Mouse (Mus musculus) right cerebral cortex, postnatal 25 days (tissue): ENCODE measurements around the gene Riiad1.
A peak's percentile ranks its signal among the peaks of the same experiment; 100 is the strongest.

Experiments used
- DNase-seq: peaks from one replicate; pipeline ENCODE4 v3.0.0; 2022

Gene Riiad1

DNA sequence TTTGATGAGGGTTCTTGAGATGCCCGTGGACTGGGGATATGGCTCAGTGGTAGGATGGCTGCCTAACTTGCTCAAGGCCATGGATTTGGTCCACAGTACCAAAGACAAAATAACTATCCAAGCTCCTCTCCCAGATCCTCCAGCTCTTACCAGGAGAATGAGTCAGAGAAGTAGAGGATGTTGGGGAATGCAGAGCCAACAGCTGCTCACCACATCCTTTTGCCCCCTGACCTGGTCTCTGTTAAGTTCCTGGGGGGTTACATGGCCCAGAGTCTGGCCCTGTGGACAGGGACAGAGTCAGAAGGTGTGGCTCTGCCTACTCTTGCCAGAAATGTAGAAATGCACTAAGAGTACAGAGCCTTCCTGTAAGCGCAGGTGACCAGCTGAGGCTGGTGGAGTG is 20.3 kb downstream of the Riiad1 start:
- no peak for DNase-seq

- DNase-seq = no peak
Observed at GRCm38 (mm10) chr3:94457055-94457454, 23.1 kb downstream of the Riiad1 start.

GRCm38 (mm10) chr3:94456529-94457000 is 23.6 kb downstream of the Riiad1 start:
- peak; percentile 80 for DNase-seq

- no peak for DNase-seq
Observed at GRCm38 (mm10) chr3:94449377-94449776, 30.8 kb downstream of the Riiad1 start.

DNA sequence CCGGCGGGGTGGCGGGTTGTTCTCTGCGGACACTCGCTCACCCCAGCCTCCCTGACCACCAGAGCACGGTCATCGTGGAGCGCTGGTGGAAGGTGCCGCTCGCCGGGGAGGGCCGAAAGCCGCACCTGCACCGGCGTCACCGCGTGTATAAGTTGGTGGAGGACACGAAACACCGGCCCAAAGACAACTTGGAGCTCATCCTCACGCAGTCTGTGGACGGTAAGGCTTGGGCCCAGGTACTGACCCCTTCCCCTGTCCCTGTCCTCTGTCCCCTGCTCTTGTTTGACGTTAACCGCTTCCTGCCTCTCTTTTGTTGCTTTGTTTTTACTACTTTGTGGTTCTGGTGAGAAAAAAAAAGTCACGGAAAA is 36.6 kb downstream of the Riiad1 start, which contains the start of gene Oaz3:
Oaz3 (minus strand) TSS at position 319 of the 368 bp plus-strand sequence.
- no peak for DNase-seq

- peak; percentile 92 for DNase-seq
Observed at GRCm38 (mm10) chr3:94442951-94443596, 37.1 kb downstream of the Riiad1 start, which contains the start of gene Mrpl9. Mrpl9 (plus strand) TSS chr3:94443318.

GRCm38 (mm10) chr3:94441182-94441581 is 39.0 kb downstream of the Riiad1 start:
- DNase-seq = no peak

- DNase-seq = no peak
Observed at GRCm38 (mm10) chr3:94436420-94436819, 43.7 kb downstream of the Riiad1 start.

DNA sequence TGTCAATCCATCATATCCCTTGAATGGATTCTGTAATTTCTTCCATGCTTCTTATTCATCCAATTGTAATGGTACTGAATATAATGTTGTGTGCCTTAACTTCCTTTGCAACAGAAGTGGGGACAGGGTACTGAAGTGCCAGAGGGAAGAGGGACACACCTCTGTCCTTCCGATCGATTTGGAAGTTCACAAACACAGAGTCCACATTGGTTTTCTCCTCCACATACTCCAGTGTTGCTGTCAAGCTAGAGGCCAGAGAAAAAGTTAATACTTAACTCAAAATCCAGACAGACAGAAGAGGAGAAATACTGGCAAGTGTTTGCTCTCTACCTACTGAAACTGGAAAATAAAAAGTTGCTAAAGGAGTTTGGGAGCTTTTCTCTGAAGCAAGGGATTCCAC is 45.8 kb downstream of the Riiad1 start:
- no peak for DNase-seq

DNA sequence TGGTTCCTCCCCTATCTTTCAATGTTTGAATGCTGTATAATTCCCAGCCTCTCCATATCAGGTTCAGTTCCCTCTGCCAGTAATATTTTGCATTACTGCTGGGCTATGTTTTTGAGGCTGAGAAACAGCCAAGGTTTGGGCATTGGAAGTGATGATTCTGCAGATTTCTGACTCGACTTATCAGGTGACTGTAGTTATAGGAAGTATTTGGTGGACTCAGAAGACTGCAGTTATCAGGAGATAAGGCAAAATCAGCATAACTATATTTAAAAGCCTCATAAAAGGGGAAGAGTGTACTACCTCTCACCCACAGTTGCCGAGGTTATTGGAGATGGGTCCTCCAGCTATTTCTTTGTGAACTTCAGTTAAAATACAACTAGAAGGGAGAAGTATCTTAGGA is 49.2 kb downstream of the Riiad1 start:
- DNase-seq = no peak
